Mouse (Mus musculus) left cerebral cortex, adult 9 months (tissue): ENCODE measurements around the gene E2f7.
A peak's percentile ranks its signal among the peaks of the same experiment; 100 is the strongest.

Source experiments
- DNase-seq, 2 experiments: peaks; one replicate each; pipeline ENCODE4 v3.0.0; 2022; ENCODE audit warnings: low spot score in 2 of 2

E2f7 gene

GRCm38 (mm10) chr10:110744686-110745639 is at the start of gene E2f7:
Gene E2f7, plus strand, starts transcription at chr10:110745439.
- peak; percentile 62 to 85 for DNase-seq

GRCm38 (mm10) chr10:110701276-110701675 is 44.0 kb upstream of the E2f7 start:
- no peak for DNase-seq

GRCm38 (mm10) chr10:110705672-110706071 is 39.6 kb upstream of the E2f7 start:
- no peak for DNase-seq

GRCm38 (mm10) chr10:110707390-110708113 is 37.7 kb upstream of the E2f7 start:
- no peak for DNase-seq

- no peak for DNase-seq
Observed at GRCm38 (mm10) chr10:110716887-110717286, 28.4 kb upstream of the E2f7 start.

GRCm38 (mm10) chr10:110726431-110726830 is 18.8 kb upstream of the E2f7 start:
- DNase-seq = no peak

- DNase-seq = no peak
Observed at GRCm38 (mm10) chr10:110727816-110728215, 17.4 kb upstream of the E2f7 start.

GRCm38 (mm10) chr10:110733343-110733742 is 11.9 kb upstream of the E2f7 start:
- peak in 1 of 2 experiments; percentile 83 for DNase-seq

GRCm38 (mm10) chr10:110743701-110744100 is 1.5 kb upstream of the E2f7 start:
- DNase-seq = no peak

- DNase-seq = no peak
Observed at GRCm38 (mm10) chr10:110744120-110744519, 1.1 kb upstream of the E2f7 start.

GRCm38 (mm10) chr10:110745640-110746032 is 397 bp downstream of the E2f7 start:
- DNase-seq = no peak

GRCm38 (mm10) chr10:110749081-110749480 is 3.8 kb downstream of the E2f7 start:
- no peak for DNase-seq

GRCm38 (mm10) chr10:110749510-110750305 is 4.5 kb downstream of the E2f7 start:
- DNase-seq = no peak

GRCm38 (mm10) chr10:110752849-110753248 is 7.6 kb downstream of the E2f7 start:
- DNase-seq = no peak

- DNase-seq = no peak
Observed at GRCm38 (mm10) chr10:110755556-110755955, 10.3 kb downstream of the E2f7 start.

- no peak for DNase-seq
Observed at GRCm38 (mm10) chr10:110756271-110756793, 11.1 kb downstream of the E2f7 start.

GRCm38 (mm10) chr10:110760552-110760951 is 15.3 kb downstream of the E2f7 start:
- peak in 1 of 2 experiments; percentile 20 for DNase-seq

GRCm38 (mm10) chr10:110762134-110762884 is 17.1 kb downstream of the E2f7 start:
- no peak for DNase-seq

GRCm38 (mm10) chr10:110763416-110763815 is 18.2 kb downstream of the E2f7 start:
- no peak for DNase-seq

- peak in 1 of 2 experiments; percentile 25 for DNase-seq
Observed at GRCm38 (mm10) chr10:110769538-110769937, 24.3 kb downstream of the E2f7 start.

GRCm38 (mm10) chr10:110773201-110773600 is 28.0 kb downstream of the E2f7 start:
- DNase-seq = no peak
